Mouse (Mus musculus) retina, postnatal 1 day (tissue): ENCODE results near the gene 6030445D17Rik.

Experiments
- DNase-seq: peaks from one replicate; pipeline ENCODE4 v3.0.0-alpha.2; 2012

The 6030445D17Rik gene

DNA sequence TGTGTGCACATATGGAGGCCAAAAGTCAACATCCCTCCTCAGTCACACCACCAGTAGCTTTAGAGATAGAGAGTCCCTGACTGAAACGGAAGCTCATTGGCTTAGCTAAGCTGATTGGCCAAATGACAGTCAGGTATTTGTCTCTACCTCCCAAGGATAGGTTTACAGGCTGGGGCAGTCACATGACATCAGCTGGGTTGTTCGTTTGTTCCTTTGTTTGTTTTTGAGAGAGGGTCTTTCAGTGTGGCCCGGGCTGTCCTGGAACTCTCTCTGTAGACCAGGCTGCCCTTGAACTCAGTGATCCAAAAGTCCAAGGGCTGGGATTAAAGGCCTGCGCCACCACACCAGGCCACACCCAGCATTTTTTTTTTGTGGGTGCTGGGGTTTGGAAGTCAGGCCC lies 844 bp upstream of the 6030445D17Rik start:
- no peak for DNase-seq

DNA sequence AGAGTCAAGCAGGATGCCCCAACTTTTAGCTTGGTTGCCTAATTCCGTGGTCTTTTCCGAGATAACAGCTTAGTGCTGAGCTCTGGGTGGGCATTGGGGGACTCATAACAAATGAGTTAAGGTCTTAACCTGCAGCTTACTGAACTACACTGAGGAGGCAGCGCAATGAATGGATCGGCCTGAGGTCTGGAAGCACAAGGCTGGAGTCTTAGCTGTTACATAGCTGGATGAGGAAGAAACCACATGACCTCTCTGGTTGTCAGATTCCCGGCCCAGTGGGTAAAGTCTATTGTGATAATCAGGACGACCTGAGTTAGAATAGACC lies 327 bp upstream of the 6030445D17Rik start:
- DNase-seq: no peak

DNA sequence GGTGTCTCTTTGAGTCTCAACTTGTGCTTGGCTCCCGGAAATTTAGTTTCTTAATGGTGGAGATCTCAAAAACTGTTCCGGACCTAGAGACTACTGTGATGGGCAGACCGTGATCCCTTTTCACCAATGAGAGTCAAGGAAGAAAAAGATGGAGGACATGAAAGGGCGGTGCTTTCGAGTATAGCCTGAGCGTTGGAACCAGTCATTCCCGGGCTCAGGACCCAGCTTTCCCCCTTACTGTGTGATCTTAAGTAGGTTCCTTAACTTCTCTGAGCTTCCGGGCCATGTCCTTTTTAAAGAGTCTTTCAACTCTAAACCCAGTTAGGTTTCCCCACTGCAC lies 759 bp downstream of the 6030445D17Rik start:
- DNase-seq: peak; percentile 66

DNA sequence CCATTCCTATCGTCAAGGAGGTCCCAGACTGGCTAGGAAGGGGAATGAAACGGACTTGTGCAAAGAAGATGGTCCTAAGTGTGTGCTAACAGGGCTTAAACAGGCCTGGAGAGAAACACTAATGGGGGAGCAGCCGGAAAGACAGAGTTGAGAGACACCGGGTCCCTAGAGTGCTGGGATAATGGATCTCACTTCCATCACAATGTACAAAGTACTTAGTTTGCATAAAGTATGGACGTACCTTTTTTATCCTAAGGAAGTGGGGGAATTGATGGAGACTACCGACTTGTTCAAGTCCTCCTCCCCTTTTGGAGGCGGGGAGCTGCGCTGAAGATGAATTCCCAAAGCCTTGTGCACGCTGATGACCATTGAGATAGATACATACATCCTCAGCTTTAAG lies 1.4 kb downstream of the 6030445D17Rik start:
- DNase-seq: no peak

DNA sequence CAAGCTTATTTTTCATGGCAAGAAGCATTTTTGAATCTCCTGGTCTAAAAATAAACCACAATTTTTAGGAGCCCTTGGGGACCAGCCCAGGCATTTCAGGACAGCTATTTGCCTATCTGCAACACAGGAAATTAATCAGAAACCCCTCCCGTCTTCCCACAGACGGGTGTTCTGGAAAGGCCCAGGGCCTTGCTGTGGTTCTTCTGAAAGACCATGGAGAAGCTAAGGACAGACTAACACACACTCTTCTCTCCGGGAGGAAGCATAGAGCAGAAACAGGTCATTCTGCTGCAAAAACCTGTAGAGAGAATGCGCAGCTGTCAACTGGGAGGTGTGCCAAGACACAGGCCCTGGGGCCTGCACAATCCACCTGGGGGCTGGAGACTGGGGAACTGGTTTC lies 4.2 kb downstream of the 6030445D17Rik start:
- peak; percentile 46 for DNase-seq

DNA sequence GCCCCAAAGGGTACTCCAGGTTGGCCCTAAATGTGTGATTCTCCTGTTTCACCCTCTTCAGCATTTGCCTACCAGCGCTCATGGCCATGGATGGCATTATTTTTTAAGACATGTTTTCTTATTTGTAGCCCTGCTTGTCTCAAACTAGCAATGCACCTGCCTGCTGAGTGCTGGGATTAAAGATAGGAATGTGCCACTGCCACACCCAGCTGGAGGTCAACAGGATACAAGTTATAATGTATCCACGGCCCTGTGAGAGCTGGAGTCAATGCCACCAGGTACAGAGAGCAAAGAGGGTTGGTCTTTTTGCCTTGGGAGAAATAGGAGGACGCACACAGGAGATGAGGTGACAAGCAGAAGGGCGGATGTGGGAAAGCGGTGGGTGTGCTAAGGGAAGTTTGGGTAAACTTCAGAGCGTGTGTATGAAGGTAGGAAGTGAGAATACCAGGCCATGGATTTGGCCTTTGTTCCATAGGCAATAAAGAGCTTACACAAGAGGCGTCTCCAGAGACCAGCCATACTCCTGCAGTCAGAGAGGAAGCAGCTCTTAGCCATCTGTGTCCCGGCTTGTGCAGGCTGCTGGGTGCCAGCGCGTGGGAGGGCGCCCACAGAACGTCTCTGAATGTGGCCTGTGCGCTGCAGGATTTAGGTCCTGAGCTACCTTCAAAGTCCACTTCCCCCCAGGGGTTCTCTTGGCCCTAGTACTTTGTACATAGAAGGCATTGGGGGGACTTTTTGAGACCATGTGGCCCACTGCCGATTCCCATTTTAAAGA lies 6.7 kb downstream of the 6030445D17Rik start:
- no peak for DNase-seq

DNA sequence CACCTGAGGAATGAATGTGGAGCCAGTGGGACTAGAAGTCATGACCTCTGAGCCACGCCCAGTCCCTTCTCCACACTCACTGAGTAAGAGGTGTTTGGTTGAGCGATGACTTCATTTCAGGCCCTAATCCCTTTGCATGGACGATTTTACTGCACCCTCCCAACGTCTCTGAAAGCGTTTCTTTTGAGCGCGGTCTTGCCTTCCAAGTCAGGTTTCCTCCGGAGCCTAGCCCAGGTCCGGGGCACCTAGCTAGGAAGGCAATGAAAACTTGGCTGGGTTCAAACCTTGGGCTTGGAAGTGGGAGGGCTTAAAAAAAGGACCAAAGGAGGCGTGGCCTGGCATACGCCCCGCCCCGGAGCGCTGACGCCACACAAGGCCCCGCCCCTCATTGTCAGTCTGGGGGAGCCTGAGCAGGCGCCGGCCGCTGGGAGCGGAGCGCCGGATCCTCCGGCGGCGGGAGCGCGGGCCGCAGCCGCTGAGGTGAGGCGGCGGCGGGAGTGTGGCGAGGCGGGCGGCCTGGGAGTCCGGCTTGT lies 7.4 kb downstream of the 6030445D17Rik start, which contains the start of gene Luzp1:
Luzp1 (plus strand) TSS at position 391 of the 533 bp plus-strand sequence.
- DNase-seq: peak; percentile 94

DNA sequence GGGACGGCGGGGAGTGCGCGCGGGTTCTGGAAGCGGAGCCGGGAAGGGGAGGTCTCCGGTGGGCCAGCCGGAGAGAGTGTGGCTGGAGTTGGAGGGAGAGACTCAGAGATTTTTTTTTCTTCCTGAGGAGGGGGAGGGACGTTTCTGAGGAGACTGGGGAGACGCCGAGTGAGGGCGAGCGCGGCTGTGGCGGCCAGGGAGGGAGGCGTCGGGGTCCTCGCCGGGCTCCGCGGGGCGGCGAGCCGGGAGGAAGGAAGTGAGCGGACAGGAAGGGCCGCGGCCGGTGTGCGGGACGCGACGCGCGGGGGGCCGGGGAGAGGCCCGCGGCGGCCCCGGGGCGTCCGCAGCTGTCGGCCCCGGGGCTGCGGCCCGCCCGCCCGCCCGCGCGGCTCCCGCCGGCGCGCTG lies 7.9 kb downstream of the 6030445D17Rik start:
- DNase-seq: peak; percentile 88

DNA sequence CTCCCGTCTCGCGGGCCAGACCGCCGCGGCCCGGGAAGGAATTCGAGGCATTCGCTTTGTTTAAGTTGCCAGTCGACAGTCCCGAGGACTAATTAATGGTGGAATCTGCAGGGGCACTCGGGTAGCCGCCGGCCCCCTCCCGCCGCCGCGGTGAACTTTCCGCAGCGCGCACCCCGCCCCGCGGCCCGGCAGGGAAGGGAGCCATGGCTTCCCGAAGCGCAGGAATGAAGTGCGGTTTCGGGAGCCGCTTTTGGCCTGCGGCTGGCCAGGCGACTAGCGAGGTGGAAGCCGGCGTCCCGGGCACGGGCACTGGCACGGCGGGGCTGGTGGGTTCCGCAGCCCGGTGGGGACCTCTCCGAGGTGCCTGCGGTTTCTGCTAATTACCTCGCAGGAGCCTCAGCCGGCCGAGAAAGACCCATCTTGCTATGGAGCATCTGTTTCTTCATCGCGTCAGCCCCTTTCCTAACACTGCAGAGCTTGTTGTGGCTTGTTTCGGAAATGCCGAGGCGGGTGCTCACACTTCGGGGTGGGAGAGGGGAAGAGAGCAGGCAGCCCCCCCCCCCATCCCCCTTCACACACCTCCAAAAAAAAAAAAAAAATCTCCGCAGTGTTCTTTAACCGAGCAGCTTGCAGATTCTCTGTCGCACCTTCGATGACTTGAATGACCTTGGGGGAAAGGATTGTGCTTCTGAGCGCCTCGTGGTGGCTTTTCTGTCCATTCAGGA lies 8.5 kb downstream of the 6030445D17Rik start:
- peak; percentile 66 for DNase-seq

DNA sequence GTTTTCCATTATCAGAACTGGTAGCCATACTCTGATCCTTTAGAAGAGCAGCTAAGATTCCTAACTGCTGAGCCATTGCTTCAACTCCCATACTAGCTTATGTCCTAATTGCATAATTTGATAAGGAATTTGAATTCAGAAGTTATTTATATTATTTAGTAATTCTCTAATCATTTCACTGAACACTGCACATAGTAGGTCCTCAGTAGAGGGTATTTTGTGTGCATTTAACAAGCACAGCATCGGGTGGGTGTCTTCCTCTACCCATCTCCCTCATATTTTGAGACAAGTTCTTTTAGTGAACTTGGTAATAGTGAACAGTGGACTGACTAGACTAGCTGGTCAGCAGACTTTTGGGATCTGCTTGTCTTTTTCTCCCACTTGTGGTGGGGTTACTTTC lies 14.6 kb downstream of the 6030445D17Rik start:
- DNase-seq: no peak

DNA sequence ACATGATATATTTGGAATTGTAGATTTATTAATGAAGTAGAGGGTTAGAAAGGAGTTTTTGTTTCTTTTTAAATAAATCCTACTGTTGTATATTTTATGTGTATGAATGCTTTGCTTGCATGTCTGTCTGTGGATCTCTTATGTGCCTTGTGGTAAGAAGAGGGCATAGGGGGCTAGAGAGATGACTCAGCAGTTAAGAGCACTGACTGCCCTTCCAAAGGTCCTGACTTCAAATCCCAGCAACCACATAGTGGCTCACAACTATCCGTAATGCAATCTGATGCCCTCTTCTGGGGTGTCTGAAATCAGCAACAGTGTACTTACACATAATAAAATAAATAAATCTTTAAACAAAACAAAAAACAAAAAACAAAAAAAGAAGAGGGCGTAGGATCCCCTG lies 24.5 kb downstream of the 6030445D17Rik start:
- no peak for DNase-seq

DNA sequence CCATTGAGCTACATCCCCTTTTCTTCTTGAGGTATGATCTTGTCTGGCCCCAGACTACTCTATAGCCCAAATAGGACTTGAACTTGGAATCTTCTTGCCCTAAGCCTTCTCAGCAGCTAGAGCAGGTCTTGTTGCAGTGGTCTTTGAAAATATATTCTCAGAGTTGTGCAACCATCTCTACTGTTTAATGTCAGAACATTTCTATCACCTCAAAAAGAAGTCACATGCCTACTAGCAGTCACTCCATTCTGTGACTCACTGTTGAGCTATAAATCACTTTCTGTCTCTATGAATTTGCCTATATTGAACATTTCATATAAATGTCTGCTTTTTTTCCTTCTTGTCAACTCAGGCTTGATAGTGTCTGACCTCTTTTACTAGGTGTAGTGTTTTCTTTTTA lies 33.9 kb downstream of the 6030445D17Rik start:
- no peak for DNase-seq

DNA sequence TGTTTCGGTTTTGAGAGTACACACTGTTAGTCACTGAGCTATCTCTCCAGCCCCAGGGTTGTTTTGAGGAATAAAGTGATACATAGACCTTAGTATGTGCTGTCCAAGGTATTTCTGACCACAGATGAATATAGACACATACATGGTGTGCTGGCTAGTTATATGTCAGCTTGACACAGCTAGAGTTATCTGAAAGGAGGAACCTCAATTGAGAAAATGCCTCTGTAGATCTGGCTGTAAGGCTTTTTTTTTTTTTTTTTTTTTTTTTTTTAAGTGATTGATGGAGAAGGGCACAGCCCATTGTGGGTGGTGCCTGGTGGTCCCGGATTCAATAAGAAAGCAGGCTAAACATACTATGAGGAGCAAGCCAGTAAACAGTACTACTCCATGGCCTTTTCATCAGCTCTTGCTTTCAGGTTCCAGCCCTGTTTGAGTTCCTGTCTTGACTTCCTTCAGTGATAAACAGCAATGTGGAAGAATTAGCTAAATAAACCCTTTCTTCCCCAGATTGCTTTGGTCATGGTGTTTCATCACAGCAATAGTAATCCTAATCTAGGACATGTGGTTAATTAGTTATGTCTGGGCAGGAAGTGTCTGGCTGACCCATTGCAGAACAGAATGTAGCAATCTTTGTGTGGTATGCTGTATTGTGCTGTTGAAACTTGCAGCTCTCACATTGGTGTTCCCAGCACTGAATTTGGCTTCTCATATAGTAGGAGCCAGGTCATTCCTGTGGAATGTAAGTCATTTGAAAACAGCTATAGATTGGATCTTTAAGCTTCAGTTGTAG lies 43.6 kb downstream of the 6030445D17Rik start:
- no peak for DNase-seq

DNA sequence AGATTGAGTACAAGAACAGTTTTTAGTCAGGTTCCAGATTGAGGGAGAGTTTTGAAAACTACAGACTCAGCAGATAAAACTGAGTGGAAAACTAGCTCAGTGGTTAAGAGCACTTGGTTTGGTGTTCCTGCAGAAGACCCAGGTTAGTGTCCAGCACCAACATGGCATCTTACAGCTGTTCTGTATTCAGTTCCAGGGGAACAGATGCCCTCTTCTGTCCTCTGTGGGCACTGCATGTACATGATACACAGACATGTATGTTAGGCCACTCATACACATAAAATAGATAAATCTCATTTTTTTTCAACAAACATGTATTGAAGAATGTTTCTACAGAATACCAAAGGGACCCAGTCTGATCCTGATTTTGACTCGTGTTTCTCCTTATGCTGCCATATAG lies 47.8 kb downstream of the 6030445D17Rik start:
- DNase-seq: peak; percentile 30

DNA sequence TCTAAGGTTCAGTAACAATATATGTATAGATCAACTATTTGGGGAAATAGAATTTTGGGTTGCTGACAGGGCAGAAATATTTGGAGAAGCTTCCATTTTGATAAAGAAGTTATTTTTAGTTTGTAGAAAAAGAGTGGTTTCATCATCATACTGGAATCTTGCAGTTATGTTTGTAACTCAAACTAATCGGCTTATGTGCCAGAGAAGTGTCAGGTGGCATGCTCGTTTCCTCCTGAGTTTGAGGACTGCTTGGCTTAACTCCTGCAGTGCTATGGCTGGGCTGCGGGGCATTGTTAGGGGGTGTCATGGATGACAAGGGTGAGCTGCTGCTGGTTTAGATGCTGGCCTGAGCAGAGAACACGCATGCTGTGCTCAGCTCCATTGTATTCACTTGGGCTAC lies 49.7 kb downstream of the 6030445D17Rik start:
- DNase-seq: no peak

DNA sequence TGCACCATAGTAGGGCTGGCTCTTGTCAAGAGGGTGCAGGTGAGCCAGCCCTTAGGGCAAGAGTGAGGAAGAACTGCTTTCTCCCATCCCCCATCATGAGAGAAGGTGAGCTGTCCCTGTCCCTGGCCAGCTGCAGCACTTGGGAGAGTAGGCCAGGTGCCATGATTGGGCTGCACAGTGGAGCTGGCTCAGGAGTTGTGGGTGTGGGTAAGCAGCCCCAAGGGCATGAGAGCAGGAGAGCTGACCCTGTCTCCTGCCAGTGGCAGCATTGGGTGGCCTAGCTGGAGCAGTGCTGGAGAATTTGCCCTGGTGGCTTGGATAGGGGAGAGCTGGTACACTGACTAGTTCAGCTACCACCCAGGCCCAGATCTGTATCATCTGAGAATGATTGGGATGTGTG lies 50.9 kb downstream of the 6030445D17Rik start:
- DNase-seq: no peak
